ENCODE assay signal across 25 mouse cellular contexts in genomic region chr3:40808686-40809085, GRCm38 (mm10).
"Had no signal": no experiment of that assay in that cellular context is flagged by ENCODE, and none has a peak within 500 bp of the region (broad histone marks: within the 10 kb centered on the region; RNA-seq: fewer than 3 reads in every experiment).

No protein-coding gene starts in this region.

- H3K27ac ChIP-seq: gastrocnemius, adult 2 months; heart, embryonic 13.5 days; heart, embryonic 15.5 days; hindbrain, embryonic 12.5 days; hindbrain, embryonic 14.5 days; intestine, embryonic 15.5 days; layer of hippocampus, adult 2 months; limb, embryonic 13.5 days; limb, embryonic 15.5 days; liver, embryonic 12.5 days; liver, embryonic 14.5 days had no signal

- H3K4me3 ChIP-seq: gastrocnemius, adult 2 months; heart, embryonic 13.5 days; heart, embryonic 15.5 days; hindbrain, embryonic 12.5 days; intestine, embryonic 15.5 days; layer of hippocampus, adult 2 months; limb, embryonic 13.5 days; limb, embryonic 15.5 days; liver, embryonic 12.5 days had no signal

- ATAC-seq: hindbrain, embryonic 16.5 days; inflammation-experienced regulatory T-cells, adult 6 months; intestine, embryonic 15.5 days; intestine, postnatal 0 days; liver, embryonic 12.5 days had no signal

- H3K9me3 ChIP-seq: heart, embryonic 13.5 days; heart, embryonic 15.5 days; hindbrain, embryonic 12.5 days; intestine, embryonic 15.5 days; limb, embryonic 13.5 days; limb, embryonic 15.5 days; liver, embryonic 12.5 days had no signal

- H3K9ac ChIP-seq: heart, embryonic 13.5 days; heart, embryonic 15.5 days; hindbrain, embryonic 12.5 days; hindbrain, embryonic 14.5 days; intestine, embryonic 15.5 days; limb, embryonic 13.5 days; limb, embryonic 15.5 days; liver, embryonic 12.5 days; liver, embryonic 14.5 days had no signal

- H3K27me3 ChIP-seq: heart, embryonic 13.5 days; heart, embryonic 15.5 days; hindbrain, embryonic 12.5 days; intestine, embryonic 15.5 days; limb, embryonic 13.5 days; limb, embryonic 15.5 days; liver, embryonic 12.5 days had no signal

- H3K4me1 ChIP-seq: heart, embryonic 13.5 days; heart, embryonic 15.5 days; hindbrain, embryonic 12.5 days; intestine, embryonic 15.5 days; limb, embryonic 13.5 days; limb, embryonic 15.5 days had no signal

- DNase-seq: gastrocnemius, adult 2 months; gastrocnemius, postnatal 10 days; gastrocnemius, postnatal 25 days; heart, adult 18-20 months; heart, postnatal 14 days; heart, postnatal 36 days; kidney, adult 18-20 months; kidney, adult 8-10 months; kidney, postnatal 10 days; kidney, postnatal 25 days; kidney, postnatal 4 days; left cerebral cortex, postnatal 4 days had no signal
